Mouse (Mus musculus): ENCODE data around the gene Fbxo45. TPM values are rescaled to one million over a fixed set of nuclear protein-coding genes. Genes with fewer than 3 reads are reported as not detected.

Fbxo45 gene
- 11.4 and 14.2 TPM in 2 replicates for total RNA-seq (2012; rRNA removed)

- no peak for TF ChIP-seq CHD2 (IDR thresholded peaks at IDR 0.05; ENCODE audit: low read depth, low read length)
- 0 out of 2 replicates have a peak, but pooled peaks have one; percentile 8 for TF ChIP-seq ZC3H11A (IDR thresholded peaks at IDR 0.05; ENCODE audit: borderline replicate concordance, low read depth, low read length)
- TF ChIP-seq ZNF384 (IDR thresholded peaks at IDR 0.05; ENCODE audit: low read depth, low read length): peak; percentile 10; the same call in 1 of the 2 replicates
- TF ChIP-seq MAFK (IDR thresholded peaks at IDR 0.05; ENCODE audit: insufficient read depth, low read depth, low read length): no peak
- TF ChIP-seq HCFC1 (IDR thresholded peaks at IDR 0.05; ENCODE audit: borderline replicate concordance, insufficient read depth, low read length): peak; percentile 91
- in situ Hi-C loops (cut with MboI; ENCODE audit: low sequenced_read_pairs in 2 of 2, unreplicated experiment in 2 of 2): no loop called here
- Histone ChIP-seq H3K27ac (ENCODE audit: insufficient read depth, low read depth, low read length, poor library complexity, severe bottlenecking) (peak within 1 kb of the TSS; percentile 61), H3K36me3 (ENCODE audit: control insufficient read depth, insufficient read depth, low read length, poor library complexity, severe bottlenecking) (no peaks in the 10 kb centered on the region), H3K9ac (ENCODE audit: insufficient read depth, low read depth, low read length, poor library complexity, severe bottlenecking) (peak within 1 kb of the TSS; percentile 94), H3K9me3 (ENCODE audit: control insufficient read depth, insufficient read depth, low read depth, low read length) (no peaks in the 10 kb centered on the region), H3K4me3 (ENCODE audit: insufficient read depth in 1 of 2, low read depth in 1 of 2, low read length in 2 of 2, poor library complexity in 1 of 2, severe bottlenecking in 1 of 2) (peak within 1 kb of the TSS; percentile 72 to 91), H3K4me1 (ENCODE audit: control insufficient read depth in 2 of 2, insufficient read depth in 2 of 2, low read length in 2 of 2, poor library complexity in 1 of 2) (peaks cover 0 to 6% of the 10 kb centered on the region in 2 experiments; a peak in 1 of 4 replicates)
- peak; percentile 91 for DNase-seq (ENCODE audit: low read depth, low spot score)
These were observed at the start of gene Fbxo45, which contains the start of gene Wdr53 for GRCm38 (mm10) chr16:32246952-32247370. Gene Fbxo45 (minus strand): TSS chr16:32247158. Gene Wdr53 (plus strand): TSS chr16:32247227.

- TF ChIP-seq MAFK (IDR thresholded peaks at IDR 0.05; ENCODE audit: insufficient read depth, low read depth, low read length) (no peak), ZNF384 (IDR thresholded peaks at IDR 0.05; ENCODE audit: low read depth, low read length) (no peak), CHD2 (IDR thresholded peaks at IDR 0.05; ENCODE audit: low read depth, low read length) (no peak), HCFC1 (IDR thresholded peaks at IDR 0.05; ENCODE audit: borderline replicate concordance, insufficient read depth, low read length) (no peak), ZC3H11A (IDR thresholded peaks at IDR 0.05; ENCODE audit: borderline replicate concordance, low read depth, low read length) (no peak)
- in situ Hi-C loops (cut with MboI; ENCODE audit: low sequenced_read_pairs in 2 of 2, unreplicated experiment in 2 of 2): no loop called here
These were observed 44.9 kb upstream of the Fbxo45 start for GRCm38 (mm10) chr16:32291821-32292220.

GRCm38 (mm10) chr16:32282608-32283007 lies 35.6 kb upstream of the Fbxo45 start:
- Histone ChIP-seq H3K9ac (ENCODE audit: insufficient read depth, low read depth, low read length, poor library complexity, severe bottlenecking) (no peak overlapping the region), H3K9me3 (ENCODE audit: control insufficient read depth, insufficient read depth, low read depth, low read length) (no peaks in the 10 kb centered on the region), H3K4me3 (ENCODE audit: insufficient read depth in 1 of 2, low read depth in 1 of 2, low read length in 2 of 2, poor library complexity in 1 of 2, severe bottlenecking in 1 of 2) (no peak overlapping the region), H3K4me1 (ENCODE audit: control insufficient read depth in 2 of 2, insufficient read depth in 2 of 2, low read length in 2 of 2, poor library complexity in 1 of 2) (0 out of 4 replicates have a peak, but pooled peaks cover 0 to 2% of the 10 kb centered on the region in 2 experiments), H3K36me3 (ENCODE audit: control insufficient read depth, insufficient read depth, low read length, poor library complexity, severe bottlenecking) (peaks cover 17% of the 10 kb centered on the region), H3K27ac (ENCODE audit: insufficient read depth, low read depth, low read length, poor library complexity, severe bottlenecking) (no peak overlapping the region)
- in situ Hi-C loops (cut with MboI; ENCODE audit: low sequenced_read_pairs in 2 of 2, unreplicated experiment in 2 of 2): no loop called here
- DNase-seq (ENCODE audit: low read depth, low spot score): no peak
- TF ChIP-seq ZNF384 (IDR thresholded peaks at IDR 0.05; ENCODE audit: low read depth, low read length) (no peak), HCFC1 (IDR thresholded peaks at IDR 0.05; ENCODE audit: borderline replicate concordance, insufficient read depth, low read length) (no peak), CHD2 (IDR thresholded peaks at IDR 0.05; ENCODE audit: low read depth, low read length) (no peak), ZC3H11A (IDR thresholded peaks at IDR 0.05; ENCODE audit: borderline replicate concordance, low read depth, low read length) (no peak), MAFK (IDR thresholded peaks at IDR 0.05; ENCODE audit: insufficient read depth, low read depth, low read length) (no peak)

More at GRCm38 (mm10) chr16:32291821-32292220, 44.9 kb upstream of the Fbxo45 start:
- no peak for DNase-seq (ENCODE audit: low read depth, low spot score)
- Histone ChIP-seq H3K4me3 (ENCODE audit: insufficient read depth in 1 of 2, low read depth in 1 of 2, low read length in 2 of 2, poor library complexity in 1 of 2, severe bottlenecking in 1 of 2) (no peak overlapping the region), H3K4me1 (ENCODE audit: control insufficient read depth in 2 of 2, insufficient read depth in 2 of 2, low read length in 2 of 2, poor library complexity in 1 of 2) (peaks cover 4 to 8% of the 10 kb centered on the region in 2 experiments), H3K36me3 (ENCODE audit: control insufficient read depth, insufficient read depth, low read length, poor library complexity, severe bottlenecking) (peaks cover 10% of the 10 kb centered on the region), H3K9me3 (ENCODE audit: control insufficient read depth, insufficient read depth, low read depth, low read length) (no peaks in the 10 kb centered on the region), H3K9ac (ENCODE audit: insufficient read depth, low read depth, low read length, poor library complexity, severe bottlenecking) (no peak overlapping the region), H3K27ac (ENCODE audit: insufficient read depth, low read depth, low read length, poor library complexity, severe bottlenecking) (peak overlapping the region; percentile 71; the same call in 1 of the 2 replicates)

GRCm38 (mm10) chr16:32280211-32280610 lies 33.3 kb upstream of the Fbxo45 start:
- Histone ChIP-seq H3K9me3 (ENCODE audit: control insufficient read depth, insufficient read depth, low read depth, low read length) (no peaks in the 10 kb centered on the region), H3K4me3 (ENCODE audit: insufficient read depth in 1 of 2, low read depth in 1 of 2, low read length in 2 of 2, poor library complexity in 1 of 2, severe bottlenecking in 1 of 2) (no peak overlapping the region), H3K36me3 (ENCODE audit: control insufficient read depth, insufficient read depth, low read length, poor library complexity, severe bottlenecking) (peaks cover 16% of the 10 kb centered on the region), H3K9ac (ENCODE audit: insufficient read depth, low read depth, low read length, poor library complexity, severe bottlenecking) (no peak overlapping the region), H3K4me1 (ENCODE audit: control insufficient read depth in 2 of 2, insufficient read depth in 2 of 2, low read length in 2 of 2, poor library complexity in 1 of 2) (peaks cover 0 to 7% of the 10 kb centered on the region in 2 experiments; a peak in 3 of 4 replicates), H3K27ac (ENCODE audit: insufficient read depth, low read depth, low read length, poor library complexity, severe bottlenecking) (no peak overlapping the region)
- in situ Hi-C loops (cut with MboI; ENCODE audit: low sequenced_read_pairs in 2 of 2, unreplicated experiment in 2 of 2): no loop called here
- DNase-seq (ENCODE audit: low read depth, low spot score): no peak
- TF ChIP-seq HCFC1 (IDR thresholded peaks at IDR 0.05; ENCODE audit: borderline replicate concordance, insufficient read depth, low read length): no peak
- TF ChIP-seq CHD2 (IDR thresholded peaks at IDR 0.05; ENCODE audit: low read depth, low read length): no peak
- TF ChIP-seq ZC3H11A (IDR thresholded peaks at IDR 0.05; ENCODE audit: borderline replicate concordance, low read depth, low read length): no peak
- TF ChIP-seq MAFK (IDR thresholded peaks at IDR 0.05; ENCODE audit: insufficient read depth, low read depth, low read length): no peak
- TF ChIP-seq ZNF384 (IDR thresholded peaks at IDR 0.05; ENCODE audit: low read depth, low read length): no peak

All from ES-E14 (cell line).